Comparison of ENCODE assay signal across 22 mouse cellular contexts in genomic region chr8:115311003-115311402, GRCm38 (mm10).
"Had no signal": no experiment of that assay in that cellular context is flagged by ENCODE, and none has a peak within 500 bp of the region (broad histone marks: within the 10 kb centered on the region; RNA-seq: fewer than 3 reads in every experiment).

No protein-coding gene starts in this region.

- ATAC-seq: liver, postnatal 0 days; midbrain, embryonic 15.5 days had no signal

- H3K27me3 ChIP-seq: liver, embryonic 13.5 days; liver, embryonic 15.5 days; lung, embryonic 15.5 days; megakaryocyte, embryonic 14.5 days; midbrain, embryonic 12.5 days; midbrain, embryonic 15.5 days; neural tube, embryonic 13.5 days; neural tube, embryonic 15.5 days had no signal

- H3K4me3 ChIP-seq: liver, embryonic 13.5 days; liver, embryonic 15.5 days; lung, embryonic 15.5 days; megakaryocyte, embryonic 14.5 days; midbrain, embryonic 12.5 days; midbrain, embryonic 15.5 days; myocyte; neural tube, embryonic 13.5 days; neural tube, embryonic 15.5 days had no signal

- H3K36me3 ChIP-seq: liver, embryonic 13.5 days; liver, embryonic 15.5 days; lung, embryonic 15.5 days; midbrain, embryonic 12.5 days; midbrain, embryonic 15.5 days; neural tube, embryonic 13.5 days; neural tube, embryonic 15.5 days had no signal

- H3K9ac ChIP-seq: liver, embryonic 13.5 days; liver, embryonic 15.5 days; liver, postnatal 0 days; lung, embryonic 15.5 days; midbrain, embryonic 12.5 days; midbrain, embryonic 15.5 days; neural tube, embryonic 13.5 days; neural tube, embryonic 15.5 days had no signal

- H3K9me3 ChIP-seq: liver, embryonic 13.5 days; liver, embryonic 15.5 days; lung, embryonic 15.5 days; midbrain, embryonic 12.5 days; midbrain, embryonic 15.5 days; neural tube, embryonic 13.5 days; neural tube, embryonic 15.5 days had no signal

- H3K4me2 ChIP-seq: liver, embryonic 11.5 days; liver, embryonic 13.5 days; liver, embryonic 15.5 days; lung, embryonic 15.5 days; midbrain, embryonic 12.5 days; midbrain, embryonic 15.5 days; neural tube, embryonic 13.5 days; neural tube, embryonic 15.5 days had no signal

- H3K4me1 ChIP-seq: liver, embryonic 13.5 days; liver, embryonic 15.5 days; midbrain, embryonic 12.5 days; midbrain, embryonic 15.5 days; neural tube, embryonic 13.5 days; neural tube, embryonic 15.5 days had no signal

- H3K27ac ChIP-seq: liver, embryonic 13.5 days; liver, embryonic 15.5 days; lung, embryonic 15.5 days; macrophage; midbrain, embryonic 12.5 days; midbrain, embryonic 15.5 days; neural tube, embryonic 13.5 days; neural tube, embryonic 15.5 days had no signal

- DNase-seq: liver, embryonic 13.5 days; liver, postnatal 0 days; lung, adult 2 months; lung, postnatal 10 days; lung, postnatal 36 days; retina, postnatal 1 day; right cerebral cortex, adult 18-20 months; right cerebral cortex, postnatal 25 days; right cerebral cortex, postnatal 4 days; spleen, adult 18-20 months; thymus, adult 2 months; thymus, postnatal 4 days had no signal
